Mouse (Mus musculus): Measurements from ENCODE around the gene Scyl2. TPM values are rescaled to one million over a fixed set of nuclear protein-coding genes. Genes with fewer than 3 reads are reported as not detected.

The Scyl2 gene
- 36.4 and 41.9 TPM in 2 replicates for polyA plus RNA-seq (2011; ENCODE audit: insufficient read length, low read depth, missing spikeins)

DNA sequence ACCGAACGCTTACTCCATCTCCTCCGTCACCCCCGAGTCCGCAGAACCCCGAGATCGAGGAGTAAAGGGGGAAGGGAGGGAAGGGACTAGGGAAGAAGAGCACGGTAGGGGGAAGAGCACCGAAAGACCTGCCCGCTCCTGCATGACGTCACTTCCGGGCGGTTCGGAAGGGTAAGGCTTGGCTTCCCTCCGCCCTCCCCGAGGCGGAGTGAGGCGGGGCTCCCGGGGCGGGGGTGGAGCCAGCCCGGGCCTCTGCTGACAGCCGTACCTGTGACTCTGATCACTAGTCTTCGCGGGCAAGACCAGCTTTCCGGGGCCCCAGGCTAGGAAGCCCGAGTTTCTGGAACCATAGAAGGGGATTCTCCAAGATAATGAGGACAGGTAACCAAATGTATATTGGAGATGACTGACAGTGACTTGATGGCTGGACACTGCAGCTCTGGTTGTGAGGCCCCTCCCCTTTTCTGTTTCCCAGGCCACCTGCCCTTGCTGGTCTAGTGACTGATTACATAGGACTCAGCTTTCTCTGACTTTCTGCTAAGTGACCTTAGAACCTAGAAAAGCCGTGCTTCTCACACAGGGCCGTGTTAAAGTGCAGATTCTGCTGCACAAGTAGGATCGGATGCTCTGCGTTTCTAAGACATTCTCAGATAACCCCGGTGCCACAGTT lies at the start of gene Scyl2:
Scyl2 (minus strand) TSS at position 147 of the 670 bp plus-strand sequence.
- Histone ChIP-seq H3K4me3 (ENCODE audit: insufficient read depth, low read length) (peak within 1 kb of the TSS; percentile 72), H3K27ac (ENCODE audit: insufficient read depth, low read length) (no peak within 1 kb of the TSS), H3K4me1 (ENCODE audit: control insufficient read depth, insufficient read depth, low read length) (peaks cover 9% of the 10 kb centered on the region)
- TF ChIP-seq POLR2A (IDR thresholded peaks at IDR 0.05; ENCODE audit: low read depth, low read length) (peak; percentile 81), CTCF (IDR thresholded peaks at IDR 0.05; ENCODE audit: borderline replicate concordance, insufficient read depth, low read length) (no peak)

- peak; percentile 91 for TF ChIP-seq POLR2A (IDR thresholded peaks at IDR 0.05; ENCODE audit: low read depth, low read length)
- TF ChIP-seq CTCF (IDR thresholded peaks at IDR 0.05; ENCODE audit: borderline replicate concordance, insufficient read depth, low read length): no peak
- no peak within 1 kb of the TSS for H3K27ac ChIP-seq (ENCODE audit: insufficient read depth, low read length)
- H3K4me1 ChIP-seq (ENCODE audit: control insufficient read depth, insufficient read depth, low read length): no peaks in the 10 kb centered on the region
- peak within 1 kb of the TSS; percentile 69 for H3K4me3 ChIP-seq (ENCODE audit: insufficient read depth, low read length)
These were observed 46.1 kb upstream of the Scyl2 start, which contains the start of gene Actr6 for GRCm38 (mm10) chr10:89732001-89732794. Gene Actr6 (minus strand): TSS chr10:89732295.

DNA sequence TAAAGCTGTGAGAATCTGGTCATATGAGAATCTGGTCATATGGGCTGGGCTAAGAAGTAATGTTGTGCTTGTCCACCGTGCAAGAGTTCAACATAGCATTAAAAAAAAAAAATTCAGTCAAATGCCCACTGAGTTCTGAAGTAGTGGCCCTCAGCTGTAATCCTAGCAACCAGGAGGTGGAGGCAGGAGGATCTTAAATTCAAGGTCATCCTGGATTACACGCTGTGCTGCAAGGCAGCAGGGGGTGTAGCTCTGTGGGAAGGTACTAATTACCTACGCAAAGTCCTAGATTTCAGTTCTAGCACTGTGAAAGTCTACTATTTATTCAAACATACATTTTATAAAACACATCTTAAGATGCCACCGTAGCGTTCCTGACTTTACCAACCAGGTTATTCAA lies 45.3 kb upstream of the Scyl2 start:
- peak overlapping the region; percentile 67 for H3K4me3 ChIP-seq (ENCODE audit: insufficient read depth, low read length)
- no peak for TF ChIP-seq POLR2A (IDR thresholded peaks at IDR 0.05; ENCODE audit: low read depth, low read length)
- TF ChIP-seq CTCF (IDR thresholded peaks at IDR 0.05; ENCODE audit: borderline replicate concordance, insufficient read depth, low read length): no peak
- no peaks in the 10 kb centered on the region for H3K4me1 ChIP-seq (ENCODE audit: control insufficient read depth, insufficient read depth, low read length)
- H3K27ac ChIP-seq (ENCODE audit: insufficient read depth, low read length): no peak overlapping the region

DNA sequence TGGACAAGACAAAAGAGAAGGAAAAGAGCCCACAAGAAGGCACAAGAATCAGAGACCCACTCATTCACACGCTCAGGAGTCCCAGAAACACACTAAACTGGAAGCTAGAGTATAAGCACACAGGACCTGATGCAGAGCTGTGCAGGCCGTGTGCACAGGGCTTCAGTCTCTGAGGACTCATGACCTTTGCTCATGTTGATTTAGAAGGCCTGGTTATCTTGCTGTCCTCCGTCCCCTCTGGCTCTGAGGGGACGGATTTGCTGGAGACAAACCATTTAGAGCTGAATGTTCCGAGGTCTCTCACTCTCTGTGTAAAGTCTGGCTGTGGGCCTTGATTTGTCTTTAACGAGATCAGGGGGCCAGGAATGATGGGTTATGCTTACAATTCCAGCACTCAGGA lies 44.3 kb upstream of the Scyl2 start:
- no peak for TF ChIP-seq POLR2A (IDR thresholded peaks at IDR 0.05; ENCODE audit: low read depth, low read length)
- no peak for TF ChIP-seq CTCF (IDR thresholded peaks at IDR 0.05; ENCODE audit: borderline replicate concordance, insufficient read depth, low read length)

GRCm38 (mm10) chr10:89722247-89723195 lies 36.4 kb upstream of the Scyl2 start:
- Histone ChIP-seq H3K4me1 (ENCODE audit: control insufficient read depth, insufficient read depth, low read length) (no peaks in the 10 kb centered on the region), H3K27ac (ENCODE audit: insufficient read depth, low read length) (no peak overlapping the region), H3K4me3 (ENCODE audit: insufficient read depth, low read length) (no peak overlapping the region)
- TF ChIP-seq POLR2A (IDR thresholded peaks at IDR 0.05; ENCODE audit: low read depth, low read length): no peak
- no peak for TF ChIP-seq CTCF (IDR thresholded peaks at IDR 0.05; ENCODE audit: borderline replicate concordance, insufficient read depth, low read length)

More for the DNA sequence above, 44.3 kb upstream of the Scyl2 start:
- Histone ChIP-seq H3K4me3 (ENCODE audit: insufficient read depth, low read length) (no peak overlapping the region), H3K27ac (ENCODE audit: insufficient read depth, low read length) (no peak overlapping the region), H3K4me1 (ENCODE audit: control insufficient read depth, insufficient read depth, low read length) (no peaks in the 10 kb centered on the region)

DNA sequence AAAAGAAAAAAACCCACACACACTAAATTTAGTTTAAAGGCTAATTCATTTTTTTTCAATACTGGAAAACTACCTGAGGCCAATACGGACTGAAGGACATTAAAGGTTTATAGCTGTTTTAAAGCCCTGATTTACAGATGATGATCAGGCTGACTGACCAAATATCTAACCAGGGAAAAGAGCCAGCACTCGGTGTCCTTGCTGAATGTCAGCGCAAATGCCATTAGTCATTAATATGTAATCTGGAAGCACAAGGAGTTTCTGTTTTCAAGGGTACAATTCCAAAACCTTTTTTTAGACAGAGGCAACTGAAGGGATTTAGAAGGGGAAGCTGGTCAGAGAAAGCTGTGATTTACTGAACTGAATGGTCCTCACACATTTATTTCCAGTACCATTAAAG lies 34.7 kb upstream of the Scyl2 start:
- TF ChIP-seq POLR2A (IDR thresholded peaks at IDR 0.05; ENCODE audit: low read depth, low read length) (no peak), CTCF (IDR thresholded peaks at IDR 0.05; ENCODE audit: borderline replicate concordance, insufficient read depth, low read length) (no peak)
- no peak overlapping the region for H3K4me3 ChIP-seq (ENCODE audit: insufficient read depth, low read length)
- H3K27ac ChIP-seq (ENCODE audit: insufficient read depth, low read length): no peak overlapping the region
- H3K4me1 ChIP-seq (ENCODE audit: control insufficient read depth, insufficient read depth, low read length): no peaks in the 10 kb centered on the region

DNA sequence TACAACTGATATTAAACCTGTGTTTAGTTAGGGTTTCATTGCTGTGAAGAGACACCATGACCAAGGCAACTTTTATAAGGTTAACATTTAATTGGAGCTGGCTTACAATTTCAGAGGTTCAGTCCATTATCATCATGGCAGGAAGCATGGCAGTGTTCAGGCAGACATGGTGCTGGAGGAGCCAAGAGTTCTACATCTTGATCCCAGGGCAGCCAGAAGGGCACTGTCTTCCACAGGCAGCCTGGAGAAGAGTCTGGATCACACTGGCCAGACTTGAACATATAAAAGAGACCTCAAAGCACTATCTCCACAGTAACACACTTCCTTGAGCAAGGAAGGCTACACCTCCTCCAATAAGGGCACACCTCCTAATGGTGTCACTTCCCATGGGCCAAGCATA lies 34.2 kb upstream of the Scyl2 start:
- no peak overlapping the region for H3K27ac ChIP-seq (ENCODE audit: insufficient read depth, low read length)
- TF ChIP-seq POLR2A (IDR thresholded peaks at IDR 0.05; ENCODE audit: low read depth, low read length): no peak
- no peak for TF ChIP-seq CTCF (IDR thresholded peaks at IDR 0.05; ENCODE audit: borderline replicate concordance, insufficient read depth, low read length)
- no peaks in the 10 kb centered on the region for H3K4me1 ChIP-seq (ENCODE audit: control insufficient read depth, insufficient read depth, low read length)
- H3K4me3 ChIP-seq (ENCODE audit: insufficient read depth, low read length): no peak overlapping the region

DNA sequence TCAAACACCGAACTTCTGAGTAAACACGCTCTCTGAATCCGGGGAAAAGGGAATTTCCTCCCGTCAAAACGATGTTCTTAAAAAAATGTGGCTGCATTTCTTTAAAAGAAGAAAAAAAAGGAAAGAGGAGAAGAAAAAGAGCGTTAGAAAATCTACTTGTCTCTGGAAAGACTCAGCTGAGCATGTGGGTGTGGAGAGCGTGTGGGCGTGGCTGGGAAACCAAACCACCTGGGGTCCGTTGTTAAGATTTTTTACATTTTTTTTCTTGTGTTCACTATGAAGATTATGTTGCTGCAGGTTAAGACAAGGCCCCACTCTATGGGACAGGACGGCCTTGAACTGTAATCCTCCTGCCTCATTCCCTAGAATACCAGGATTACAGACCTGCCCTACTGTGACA lies 28.8 kb upstream of the Scyl2 start:
- Histone ChIP-seq H3K27ac (ENCODE audit: insufficient read depth, low read length) (no peak overlapping the region), H3K4me3 (ENCODE audit: insufficient read depth, low read length) (no peak overlapping the region), H3K4me1 (ENCODE audit: control insufficient read depth, insufficient read depth, low read length) (no peaks in the 10 kb centered on the region)
- TF ChIP-seq POLR2A (IDR thresholded peaks at IDR 0.05; ENCODE audit: low read depth, low read length) (no peak), CTCF (IDR thresholded peaks at IDR 0.05; ENCODE audit: borderline replicate concordance, insufficient read depth, low read length) (no peak)

- Histone ChIP-seq H3K27ac (ENCODE audit: insufficient read depth, low read length) (no peak overlapping the region), H3K4me1 (ENCODE audit: control insufficient read depth, insufficient read depth, low read length) (0 out of 2 replicates have a peak, but pooled peaks cover 4% of the 10 kb centered on the region), H3K4me3 (ENCODE audit: insufficient read depth, low read length) (no peak overlapping the region)
- TF ChIP-seq CTCF (IDR thresholded peaks at IDR 0.05; ENCODE audit: borderline replicate concordance, insufficient read depth, low read length) (no peak), POLR2A (IDR thresholded peaks at IDR 0.05; ENCODE audit: low read depth, low read length) (no peak)
These were observed 22.6 kb upstream of the Scyl2 start for GRCm38 (mm10) chr10:89708720-89709119.
